Mouse (Mus musculus): ENCODE data around the gene B4galnt2. TPM values are rescaled to one million over a fixed set of nuclear protein-coding genes. Genes with fewer than 3 reads are reported as not detected.

Gene B4galnt2
- polyA plus RNA-seq, 1 experiment from 2014 or later = not detected

DNA sequence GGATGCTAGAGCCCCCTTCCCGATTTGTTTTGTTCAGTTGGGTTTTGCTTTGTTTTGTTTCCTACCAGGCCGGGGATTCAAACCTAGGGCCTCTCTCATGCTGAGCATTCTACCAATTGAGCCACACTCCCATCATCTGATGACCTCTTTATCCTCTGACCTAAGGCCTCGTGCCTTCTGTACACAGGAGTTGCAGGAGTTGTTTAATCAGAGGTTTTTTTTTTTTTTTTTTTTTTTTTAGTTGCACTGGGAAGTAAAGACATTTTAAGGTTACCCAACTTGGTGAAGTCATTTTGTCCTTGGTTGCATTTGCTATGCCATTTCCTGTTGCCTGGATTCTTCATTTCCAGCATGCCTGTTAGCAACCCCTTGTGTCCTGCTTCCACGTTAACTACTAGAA lies 45.2 kb downstream of the B4galnt2 start:
- Histone ChIP-seq H3K27ac (ENCODE audit: low read depth, low read length) (no peak overlapping the region), H3K4me1 (ENCODE audit: control insufficient read depth, insufficient read depth, low read depth, low read length) (no peaks in the 10 kb centered on the region), H3K9me3 (ENCODE audit: control insufficient read depth, low read length) (no peaks in the 10 kb centered on the region), H3K4me3 (ENCODE audit: low read length) (no peak overlapping the region), H3K36me3 (ENCODE audit: control insufficient read depth, insufficient read depth, low read length) (no peaks in the 10 kb centered on the region), H3K27me3 (replicated peaks; ENCODE audit: control insufficient read depth, insufficient read depth, low read length) (no peaks in the 10 kb centered on the region), H3K9ac (ENCODE audit: low read depth, low read length) (no peak overlapping the region), H3K4me2 (ENCODE audit: low read length) (no peak overlapping the region)
- 78% methylated on average over 4 of the region's 4 CpGs for WGBS
- ATAC-seq = no peak

DNA sequence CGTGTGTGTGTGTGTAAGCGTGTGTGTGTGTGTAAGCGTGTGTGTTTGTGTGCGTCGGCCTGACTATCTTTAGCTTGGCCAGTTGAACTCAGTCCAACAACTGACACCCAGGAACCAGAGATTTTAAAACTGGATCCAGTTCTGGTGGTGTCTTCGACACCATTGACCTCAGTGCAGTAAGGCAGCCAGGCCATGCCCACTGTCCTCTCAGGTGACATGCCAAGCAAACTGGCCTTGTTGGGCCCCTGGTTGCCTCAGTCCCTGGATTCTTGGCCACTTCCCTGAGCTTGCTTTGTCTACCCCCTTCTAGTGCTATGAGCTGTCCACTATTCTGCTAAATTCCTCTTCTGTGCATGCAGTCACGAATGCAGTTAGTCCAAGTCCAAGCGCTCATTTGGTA lies 53.3 kb downstream of the B4galnt2 start:
- Histone ChIP-seq H3K27me3 (replicated peaks; ENCODE audit: control insufficient read depth, insufficient read depth, low read length) (no peaks in the 10 kb centered on the region), H3K4me1 (ENCODE audit: control insufficient read depth, insufficient read depth, low read depth, low read length) (peaks cover 14% of the 10 kb centered on the region), H3K4me3 (ENCODE audit: low read length) (no peak overlapping the region), H3K9ac (ENCODE audit: low read depth, low read length) (no peak overlapping the region), H3K27ac (ENCODE audit: low read depth, low read length) (no peak overlapping the region), H3K9me3 (ENCODE audit: control insufficient read depth, low read length) (no peaks in the 10 kb centered on the region), H3K36me3 (ENCODE audit: control insufficient read depth, insufficient read depth, low read length) (no peaks in the 10 kb centered on the region), H3K4me2 (ENCODE audit: low read length) (no peak overlapping the region)
- WGBS = 96% methylated on average over 8 of the region's 8 CpGs
- ATAC-seq = no peak

DNA sequence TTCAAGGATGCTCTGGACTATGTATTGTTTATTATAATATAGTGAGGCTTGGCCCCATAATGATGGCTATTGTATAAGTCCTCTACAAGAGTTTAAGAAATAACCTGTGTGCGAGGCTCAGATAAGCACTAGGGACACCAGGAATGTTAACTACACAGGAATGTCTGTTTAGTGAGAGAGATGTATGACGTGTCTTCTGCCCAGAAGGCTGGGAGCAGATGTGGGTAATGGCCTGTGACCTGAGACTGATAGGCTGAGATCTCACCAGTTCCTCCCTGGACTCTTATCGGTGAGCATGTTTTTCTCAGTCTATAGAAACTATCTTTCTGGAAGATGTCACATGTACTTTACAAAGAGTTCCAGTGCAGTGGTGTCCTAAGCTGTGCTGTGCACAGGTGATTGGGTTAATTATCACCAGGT lies 54.6 kb downstream of the B4galnt2 start:
- Histone ChIP-seq H3K9me3 (ENCODE audit: control insufficient read depth, low read length) (no peaks in the 10 kb centered on the region), H3K27ac (ENCODE audit: low read depth, low read length) (peak overlapping the region; percentile 48; the same call in 1 of the 2 replicates), H3K4me3 (ENCODE audit: low read length) (peak overlapping the region; percentile 63), H3K4me1 (ENCODE audit: control insufficient read depth, insufficient read depth, low read depth, low read length) (peaks cover 14% of the 10 kb centered on the region), H3K4me2 (ENCODE audit: low read length) (peak overlapping the region; percentile 84), H3K9ac (ENCODE audit: low read depth, low read length) (peak overlapping the region; percentile 65), H3K36me3 (ENCODE audit: control insufficient read depth, insufficient read depth, low read length) (no peaks in the 10 kb centered on the region), H3K27me3 (replicated peaks; ENCODE audit: control insufficient read depth, insufficient read depth, low read length) (no peaks in the 10 kb centered on the region)
- ATAC-seq = no peak
- WGBS = 33% methylated on average over 3 of the region's 3 CpGs

DNA sequence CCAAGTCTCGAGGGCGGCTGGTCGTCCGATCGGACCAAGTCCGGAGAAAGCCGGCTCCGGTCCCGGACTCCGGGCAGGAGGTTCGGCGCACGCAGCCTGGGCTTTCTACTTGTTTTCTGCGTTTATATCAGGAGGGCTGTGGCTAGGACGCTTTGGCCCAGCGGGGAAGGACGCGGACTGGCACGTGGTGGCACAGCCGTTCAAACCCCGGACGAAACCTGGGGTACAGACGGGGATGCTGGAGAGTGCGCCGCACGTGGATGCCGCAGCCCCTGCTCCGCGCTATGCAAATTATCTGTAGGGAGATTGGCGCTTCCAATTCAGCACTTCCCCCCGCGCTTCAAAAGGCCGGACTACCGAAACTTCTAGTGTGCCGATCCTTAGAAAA lies 55.2 kb downstream of the B4galnt2 start:
- Histone ChIP-seq H3K4me2 (ENCODE audit: low read length) (peak overlapping the region; percentile 84), H3K4me1 (ENCODE audit: control insufficient read depth, insufficient read depth, low read depth, low read length) (peaks cover 14% of the 10 kb centered on the region), H3K4me3 (ENCODE audit: low read length) (peak overlapping the region; percentile 63), H3K36me3 (ENCODE audit: control insufficient read depth, insufficient read depth, low read length) (no peaks in the 10 kb centered on the region), H3K9ac (ENCODE audit: low read depth, low read length) (peak overlapping the region; percentile 65), H3K27me3 (replicated peaks; ENCODE audit: control insufficient read depth, insufficient read depth, low read length) (no peaks in the 10 kb centered on the region), H3K9me3 (ENCODE audit: control insufficient read depth, low read length) (no peaks in the 10 kb centered on the region), H3K27ac (ENCODE audit: low read depth, low read length) (peak overlapping the region; percentile 83)
- under 1% methylated on average over 35 of the region's 35 CpGs for WGBS
- peak; percentile 62 for ATAC-seq

DNA sequence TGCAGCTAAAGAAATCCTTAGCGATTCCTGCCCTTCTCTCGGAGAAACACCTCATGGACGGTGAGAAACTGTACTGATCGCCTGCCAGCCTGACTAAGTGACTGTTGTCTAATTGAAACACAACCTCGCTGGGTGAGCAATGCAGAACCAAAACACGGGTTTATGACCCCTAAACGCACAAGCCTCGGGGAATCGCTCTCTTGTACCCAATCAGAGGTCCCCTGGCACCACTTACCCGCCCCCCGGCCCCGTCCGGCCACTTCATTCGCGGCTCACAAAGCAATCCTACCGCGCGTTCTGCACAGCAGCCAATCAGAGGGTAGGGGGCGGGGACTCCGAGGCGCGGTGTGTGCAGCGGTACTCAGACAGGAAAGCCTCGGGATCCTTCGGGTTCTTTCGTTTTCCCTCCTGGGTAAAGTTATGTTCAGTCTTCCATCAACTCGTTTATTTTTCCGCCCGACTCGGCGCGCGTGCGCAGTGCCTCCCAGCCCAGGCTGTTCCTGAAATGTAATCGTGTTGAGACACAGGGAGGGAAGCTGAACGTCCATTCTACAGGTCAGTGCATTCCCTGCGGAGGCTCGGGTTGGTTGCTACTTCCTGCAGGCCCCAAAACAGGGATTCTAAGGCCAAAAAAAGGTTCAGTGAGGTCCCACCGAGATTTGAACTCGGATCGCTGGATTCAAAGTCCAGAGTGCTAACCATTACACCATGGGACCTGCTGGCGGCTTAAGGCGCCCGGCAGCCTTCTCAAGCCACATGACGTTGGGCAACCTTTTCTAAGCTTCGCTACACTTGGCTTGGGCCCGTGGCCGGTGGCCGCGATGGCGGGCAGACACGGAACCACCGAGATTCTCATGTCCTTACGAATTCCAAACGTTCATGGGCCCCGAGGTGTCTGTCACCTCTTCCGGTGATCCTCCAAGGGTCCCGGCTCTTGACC lies 55.9 kb downstream of the B4galnt2 start:
- H3K4me3 ChIP-seq (ENCODE audit: low read length) = peak overlapping the region; percentile 63
- H3K4me1 ChIP-seq (ENCODE audit: control insufficient read depth, insufficient read depth, low read depth, low read length) = peaks cover 14% of the 10 kb centered on the region
- ATAC-seq = peak; percentile 98
- no peaks in the 10 kb centered on the region for H3K36me3 ChIP-seq (ENCODE audit: control insufficient read depth, insufficient read depth, low read length)
- under 1% methylated on average over 58 of the region's 58 CpGs for WGBS
- peak overlapping the region; percentile 83 for H3K27ac ChIP-seq (ENCODE audit: low read depth, low read length)
- peak overlapping the region; percentile 84 for H3K4me2 ChIP-seq (ENCODE audit: low read length)
- no peaks in the 10 kb centered on the region for H3K9me3 ChIP-seq (ENCODE audit: control insufficient read depth, low read length)
- H3K27me3 ChIP-seq (replicated peaks; ENCODE audit: control insufficient read depth, insufficient read depth, low read length) = no peaks in the 10 kb centered on the region
- peak overlapping the region; percentile 65 for H3K9ac ChIP-seq (ENCODE audit: low read depth, low read length)

DNA sequence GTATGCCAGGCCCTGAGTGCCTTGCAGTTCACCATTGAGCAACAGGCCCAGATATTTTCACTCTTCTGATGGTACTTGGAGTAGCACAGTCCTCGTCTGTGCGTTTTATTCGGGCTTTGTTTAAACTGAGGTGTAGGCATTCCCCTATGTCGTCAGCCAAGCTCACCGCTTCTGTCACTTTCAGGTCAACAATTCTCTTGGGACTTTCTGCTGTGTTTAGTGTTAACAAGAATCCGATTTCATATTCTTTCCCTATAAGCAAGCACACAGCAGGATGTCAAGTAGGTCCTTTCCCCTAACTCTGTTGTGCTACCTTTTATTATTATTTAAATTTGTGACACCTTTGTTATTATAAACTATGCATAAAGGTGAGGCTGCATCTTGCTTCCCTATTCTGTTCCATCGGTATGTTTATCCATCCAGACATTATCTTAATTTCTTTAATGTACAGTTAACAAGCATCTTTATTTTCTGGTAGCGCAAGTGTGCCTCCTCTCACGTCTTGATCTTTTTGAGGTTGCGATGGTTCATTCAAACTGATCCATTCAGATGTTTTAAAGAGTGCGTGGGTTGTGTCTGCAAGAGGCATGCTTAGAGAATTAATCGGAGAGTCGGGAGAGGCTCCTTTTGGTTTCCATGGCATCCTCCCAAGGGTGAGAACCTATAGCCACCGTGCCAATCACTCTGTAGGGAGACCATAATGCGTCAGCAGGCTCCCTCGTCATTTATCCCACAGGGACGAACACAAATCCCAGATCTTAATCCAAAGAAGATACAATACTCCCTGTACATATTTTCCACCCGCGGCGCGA lies 56.8 kb downstream of the B4galnt2 start:
- peak; percentile 0; the same call in 1 of the 2 replicates for ATAC-seq
- Histone ChIP-seq H3K27ac (ENCODE audit: low read depth, low read length) (peak overlapping the region; percentile 83), H3K9ac (ENCODE audit: low read depth, low read length) (peak overlapping the region; percentile 65), H3K4me1 (ENCODE audit: control insufficient read depth, insufficient read depth, low read depth, low read length) (peaks cover 14% of the 10 kb centered on the region), H3K4me2 (ENCODE audit: low read length) (peak overlapping the region; percentile 84), H3K9me3 (ENCODE audit: control insufficient read depth, low read length) (no peaks in the 10 kb centered on the region), H3K36me3 (ENCODE audit: control insufficient read depth, insufficient read depth, low read length) (no peaks in the 10 kb centered on the region), H3K27me3 (replicated peaks; ENCODE audit: control insufficient read depth, insufficient read depth, low read length) (no peaks in the 10 kb centered on the region), H3K4me3 (ENCODE audit: low read length) (peak overlapping the region; percentile 63)
- WGBS = 15% methylated on average over 21 of the region's 21 CpGs

DNA sequence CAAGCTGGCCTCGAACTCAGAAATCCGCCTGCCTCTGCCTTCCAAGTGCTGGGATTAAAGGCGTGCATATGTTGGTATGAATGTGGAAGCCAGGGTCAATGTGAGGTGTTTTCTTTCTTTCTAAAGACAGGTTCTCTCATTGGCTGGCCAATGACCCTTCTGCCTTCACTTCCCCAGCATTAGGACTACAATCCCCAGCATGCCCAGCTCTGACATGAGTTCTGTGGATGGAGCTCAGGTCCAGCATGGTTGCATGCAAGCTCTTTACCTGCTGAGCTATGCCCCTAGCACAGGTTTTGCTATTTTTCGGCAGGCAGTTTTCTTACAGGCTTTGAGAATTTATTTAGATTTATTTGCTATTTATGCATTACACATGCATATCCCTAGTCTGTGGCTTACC lies 57.4 kb downstream of the B4galnt2 start:
- no peak overlapping the region for H3K9ac ChIP-seq (ENCODE audit: low read depth, low read length)

DNA sequence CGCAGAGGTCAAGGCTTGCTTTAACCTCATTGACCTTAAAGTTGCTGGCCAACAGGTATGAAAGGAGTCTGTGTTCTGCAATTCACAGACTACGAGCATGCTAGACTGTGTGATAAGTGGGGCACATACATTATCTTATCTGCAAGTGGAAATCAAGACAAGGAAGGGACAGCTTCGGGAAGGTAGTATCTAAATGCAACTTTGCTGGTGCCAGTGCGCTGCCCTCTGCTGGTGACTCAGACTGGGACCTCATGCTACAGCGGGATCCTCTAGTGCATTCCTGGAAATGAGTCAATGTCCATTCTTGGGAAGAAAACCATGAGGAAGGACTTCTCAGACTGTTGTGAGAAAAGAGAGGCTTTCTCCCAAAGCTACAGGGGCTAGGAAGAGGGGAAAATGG lies 61.0 kb downstream of the B4galnt2 start:
- H3K27ac ChIP-seq (ENCODE audit: low read depth, low read length) = no peak overlapping the region
- no peaks in the 10 kb centered on the region for H3K27me3 ChIP-seq (replicated peaks; ENCODE audit: control insufficient read depth, insufficient read depth, low read length)
- H3K9ac ChIP-seq (ENCODE audit: low read depth, low read length) = no peak overlapping the region
- H3K9me3 ChIP-seq (ENCODE audit: control insufficient read depth, low read length) = no peaks in the 10 kb centered on the region
- no peak overlapping the region for H3K4me3 ChIP-seq (ENCODE audit: low read length)
- WGBS = 66% methylated on average over 5 of the region's 5 CpGs
- no peak for ATAC-seq
- no peaks in the 10 kb centered on the region for H3K36me3 ChIP-seq (ENCODE audit: control insufficient read depth, insufficient read depth, low read length)
- peaks cover 7% of the 10 kb centered on the region for H3K4me1 ChIP-seq (ENCODE audit: control insufficient read depth, insufficient read depth, low read depth, low read length)
- no peak overlapping the region for H3K4me2 ChIP-seq (ENCODE audit: low read length)

More for the DNA sequence above, 57.4 kb downstream of the B4galnt2 start:
- Histone ChIP-seq H3K4me2 (ENCODE audit: low read length) (peak overlapping the region; percentile 84), H3K4me3 (ENCODE audit: low read length) (no peak overlapping the region), H3K36me3 (ENCODE audit: control insufficient read depth, insufficient read depth, low read length) (no peaks in the 10 kb centered on the region), H3K9me3 (ENCODE audit: control insufficient read depth, low read length) (no peaks in the 10 kb centered on the region), H3K27me3 (replicated peaks; ENCODE audit: control insufficient read depth, insufficient read depth, low read length) (no peaks in the 10 kb centered on the region), H3K27ac (ENCODE audit: low read depth, low read length) (no peak overlapping the region), H3K4me1 (ENCODE audit: control insufficient read depth, insufficient read depth, low read depth, low read length) (peaks cover 14% of the 10 kb centered on the region)
- no peak for ATAC-seq
- WGBS = 78% methylated on average over 4 of the region's 4 CpGs

DNA sequence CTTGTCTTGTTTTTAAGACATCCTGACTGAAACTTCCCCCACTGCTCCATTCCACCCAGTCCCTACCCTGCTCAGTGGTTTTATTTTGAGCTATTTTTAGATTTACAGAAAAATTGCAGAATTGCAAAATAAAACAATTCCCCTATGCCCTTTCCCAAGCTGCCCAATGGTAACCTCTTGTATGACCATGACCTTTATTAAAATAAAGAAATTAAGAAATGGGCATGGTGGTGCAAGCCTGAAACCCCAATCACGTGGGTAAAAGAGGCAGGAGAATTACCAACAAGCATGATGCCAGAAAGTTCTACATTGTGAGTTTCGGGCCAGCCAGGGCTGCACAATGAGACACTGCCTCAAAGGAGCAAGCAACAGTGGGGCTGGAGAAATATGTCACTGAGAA lies 63.8 kb downstream of the B4galnt2 start:
- ATAC-seq = no peak
- H3K4me2 ChIP-seq (ENCODE audit: low read length) = no peak overlapping the region
- WGBS = 72% methylated on average over 2 of the region's 2 CpGs
- H3K36me3 ChIP-seq (ENCODE audit: control insufficient read depth, insufficient read depth, low read length) = no peaks in the 10 kb centered on the region
- H3K27ac ChIP-seq (ENCODE audit: low read depth, low read length) = no peak overlapping the region
- H3K9me3 ChIP-seq (ENCODE audit: control insufficient read depth, low read length) = no peaks in the 10 kb centered on the region
- H3K9ac ChIP-seq (ENCODE audit: low read depth, low read length) = no peak overlapping the region
- no peaks in the 10 kb centered on the region for H3K4me1 ChIP-seq (ENCODE audit: control insufficient read depth, insufficient read depth, low read depth, low read length)
- no peak overlapping the region for H3K4me3 ChIP-seq (ENCODE audit: low read length)
- H3K27me3 ChIP-seq (replicated peaks; ENCODE audit: control insufficient read depth, insufficient read depth, low read length) = no peaks in the 10 kb centered on the region

Data from hindbrain, embryonic 16.5 days (tissue).